Mouse (Mus musculus): ENCODE results near the gene Foxp1. TPM values are rescaled to one million over a fixed set of nuclear protein-coding genes. Genes with fewer than 3 reads are reported as not detected.

Gene Foxp1
- total and polyA plus RNA-seq, 3 experiments = 16.1 to 42.0 TPM; not detected in 1

- no peak for DNase-seq (ENCODE audit: low read depth, low spot score)
- no peaks in the 10 kb centered on the region for H3K4me1 ChIP-seq (ENCODE audit: control insufficient read depth in 1 of 2, insufficient read depth in 2 of 2, low read length in 2 of 2)
- no peaks in the 10 kb centered on the region for H3K27me3 ChIP-seq (ENCODE audit: control insufficient read depth in 1 of 2, insufficient read depth in 2 of 2, low read length in 2 of 2)
- H3K9me3 ChIP-seq (replicated peaks; ENCODE audit: insufficient read depth, low read length) = no peaks in the 10 kb centered on the region
- no peak overlapping the region for H3K27ac ChIP-seq (ENCODE audit: control insufficient read depth, low read depth, low read length)
- no peak overlapping the region for H3K9ac ChIP-seq (ENCODE audit: control insufficient read depth, low read depth, low read length, poor library complexity, severe bottlenecking)
- TF ChIP-seq UBTF (IDR thresholded peaks at IDR 0.05; ENCODE audit: borderline replicate concordance, insufficient read depth, low read depth, low read length) (no peak), MAZ (IDR thresholded peaks at IDR 0.05; ENCODE audit: low read depth, low read length) (no peak), SMC3 (IDR thresholded peaks at IDR 0.05; ENCODE audit: low read depth, low read length) (no peak), CHD1 (IDR thresholded peaks at IDR 0.05; ENCODE audit: low read depth, low read length) (no peak), BHLHE40 (IDR thresholded peaks at IDR 0.05; ENCODE audit: borderline replicate concordance, low read depth, low read length) (no peak), MYB (IDR thresholded peaks at IDR 0.05; ENCODE audit: low read depth, low read length) (no peak), MAX (IDR thresholded peaks at IDR 0.05; ENCODE audit: low read length) (no peak), CHD2 (IDR thresholded peaks at IDR 0.05; ENCODE audit: low read length) (no peak), KAT2A (conservative IDR thresholded peaks at IDR 0.05; ENCODE audit: low read depth, low read length) (no peak)
- no peaks in the 10 kb centered on the region for H3K79me2 ChIP-seq (ENCODE audit: control insufficient read depth, insufficient read depth, low read length, poor library complexity)
- no peak overlapping the region for H3K4me3 ChIP-seq (ENCODE audit: control insufficient read depth in 1 of 2, insufficient read depth in 1 of 2, low read depth in 2 of 2, low read length in 2 of 2)
- H3K36me3 ChIP-seq (ENCODE audit: control insufficient read depth in 1 of 2, insufficient read depth in 2 of 2, low read length in 2 of 2) = peaks cover 0 to 8% of the 10 kb centered on the region in 2 experiments; a peak in 2 of 4 replicates
Measured at GRCm38 (mm10) chr6:98938348-98938747, 584.2 kb downstream of the Foxp1 start.

GRCm38 (mm10) chr6:98937513-98937912 lies 585.0 kb downstream of the Foxp1 start:
- Histone ChIP-seq H3K36me3 (ENCODE audit: control insufficient read depth in 1 of 2, insufficient read depth in 2 of 2, low read length in 2 of 2) (peaks cover 0 to 8% of the 10 kb centered on the region in 2 experiments; a peak in 2 of 4 replicates), H3K79me2 (ENCODE audit: control insufficient read depth, insufficient read depth, low read length, poor library complexity) (no peaks in the 10 kb centered on the region), H3K9me3 (replicated peaks; ENCODE audit: insufficient read depth, low read length) (no peaks in the 10 kb centered on the region), H3K4me1 (ENCODE audit: control insufficient read depth in 1 of 2, insufficient read depth in 2 of 2, low read length in 2 of 2) (no peaks in the 10 kb centered on the region), H3K4me3 (ENCODE audit: control insufficient read depth in 1 of 2, insufficient read depth in 1 of 2, low read depth in 2 of 2, low read length in 2 of 2) (no peak overlapping the region), H3K9ac (ENCODE audit: control insufficient read depth, low read depth, low read length, poor library complexity, severe bottlenecking) (no peak overlapping the region), H3K27ac (ENCODE audit: control insufficient read depth, low read depth, low read length) (no peak overlapping the region), H3K27me3 (ENCODE audit: control insufficient read depth in 1 of 2, insufficient read depth in 2 of 2, low read length in 2 of 2) (no peaks in the 10 kb centered on the region)
- DNase-seq (ENCODE audit: low read depth, low spot score) = no peak
- TF ChIP-seq ZKSCAN1 (IDR thresholded peaks at IDR 0.05; ENCODE audit: low read depth, low read length) = no peak
- no peak for TF ChIP-seq MAX (IDR thresholded peaks at IDR 0.05; ENCODE audit: low read length)
- no peak for TF ChIP-seq E2F4 (IDR thresholded peaks at IDR 0.05; ENCODE audit: borderline replicate concordance, low read depth, low read length)
- TF ChIP-seq ZNF384 (IDR thresholded peaks at IDR 0.05; ENCODE audit: low read depth, low read length) = no peak
- no peak for TF ChIP-seq GABPA (IDR thresholded peaks at IDR 0.05; ENCODE audit: low read depth, low read length)

GRCm38 (mm10) chr6:98936377-98936776 lies 586.1 kb downstream of the Foxp1 start:
- no peak for DNase-seq (ENCODE audit: low read depth, low spot score)
- TF ChIP-seq HCFC1 (IDR thresholded peaks at IDR 0.05; ENCODE audit: low read depth, low read length) (no peak), ZKSCAN1 (IDR thresholded peaks at IDR 0.05; ENCODE audit: low read depth, low read length) (no peak), MYB (IDR thresholded peaks at IDR 0.05; ENCODE audit: low read depth, low read length) (no peak), ZNF384 (IDR thresholded peaks at IDR 0.05; ENCODE audit: low read depth, low read length) (no peak), GABPA (IDR thresholded peaks at IDR 0.05; ENCODE audit: low read depth, low read length) (no peak), GATA1 (IDR thresholded peaks at IDR 0.05; ENCODE audit: low read depth, low read length) (no peak), NELFE (IDR thresholded peaks at IDR 0.05; ENCODE audit: low read depth, low read length) (no peak), ZMIZ1 (IDR thresholded peaks at IDR 0.05; ENCODE audit: low read depth, low read length) (no peak), MAZ (IDR thresholded peaks at IDR 0.05; ENCODE audit: low read depth, low read length) (no peak), USF1 (IDR thresholded peaks at IDR 0.05; ENCODE audit: low read depth, low read length) (no peak), JUND (IDR thresholded peaks at IDR 0.05; ENCODE audit: low read depth, low read length) (no peak), CTCF (IDR thresholded peaks at IDR 0.05 in 2 of 3, conservative IDR thresholded peaks at IDR 0.05 in 1 of 3; ENCODE audit: control insufficient read depth in 1 of 3, insufficient read depth in 1 of 3, low read depth in 2 of 3, low read length in 3 of 3, poor library complexity in 1 of 3, severe bottlenecking in 1 of 3) (no peak), SMC3 (IDR thresholded peaks at IDR 0.05; ENCODE audit: low read depth, low read length) (no peak), MAX (IDR thresholded peaks at IDR 0.05; ENCODE audit: low read length) (no peak), MAFK (IDR thresholded peaks at IDR 0.05; ENCODE audit: borderline replicate concordance, low read depth, low read length) (no peak), E2F4 (IDR thresholded peaks at IDR 0.05; ENCODE audit: borderline replicate concordance, low read depth, low read length) (no peak), ETS1 (IDR thresholded peaks at IDR 0.05; ENCODE audit: low read depth, low read length) (no peak), ELF1 (IDR thresholded peaks at IDR 0.05; ENCODE audit: low read depth, low read length) (no peak)
- Histone ChIP-seq H3K36me3 (ENCODE audit: control insufficient read depth in 1 of 2, insufficient read depth in 2 of 2, low read length in 2 of 2) (peaks cover 0 to 8% of the 10 kb centered on the region in 2 experiments; a peak in 2 of 4 replicates), H3K9me3 (replicated peaks; ENCODE audit: insufficient read depth, low read length) (no peaks in the 10 kb centered on the region), H3K4me3 (ENCODE audit: control insufficient read depth in 1 of 2, insufficient read depth in 1 of 2, low read depth in 2 of 2, low read length in 2 of 2) (no peak overlapping the region), H3K27me3 (ENCODE audit: control insufficient read depth in 1 of 2, insufficient read depth in 2 of 2, low read length in 2 of 2) (no peaks in the 10 kb centered on the region), H3K9ac (ENCODE audit: control insufficient read depth, low read depth, low read length, poor library complexity, severe bottlenecking) (no peak overlapping the region), H3K27ac (ENCODE audit: control insufficient read depth, low read depth, low read length) (no peak overlapping the region), H3K79me2 (ENCODE audit: control insufficient read depth, insufficient read depth, low read length, poor library complexity) (no peaks in the 10 kb centered on the region), H3K4me1 (ENCODE audit: control insufficient read depth in 1 of 2, insufficient read depth in 2 of 2, low read length in 2 of 2) (no peaks in the 10 kb centered on the region)

Measured in MEL (cell line).